Mouse (Mus musculus) gastrocnemius, adult 18-20 months (tissue): Measurements from ENCODE around the gene Ccr9. TPM values are rescaled to one million over a fixed set of nuclear protein-coding genes. Genes with fewer than 3 reads are reported as not detected.

Experiments used
- DNase-seq: peaks from one replicate; pipeline ENCODE4 v3.0.0; 2021; ENCODE audit warnings: low spot score
- total RNA-seq, 2 experiments: library from RNA; stranded (reverse); gene quantifications; 2 replicates each; pipeline ENCODE4 v1.2.3; 2021

The Ccr9 gene
- total RNA-seq, 2 experiments from 2014 or later = not detected

DNA sequence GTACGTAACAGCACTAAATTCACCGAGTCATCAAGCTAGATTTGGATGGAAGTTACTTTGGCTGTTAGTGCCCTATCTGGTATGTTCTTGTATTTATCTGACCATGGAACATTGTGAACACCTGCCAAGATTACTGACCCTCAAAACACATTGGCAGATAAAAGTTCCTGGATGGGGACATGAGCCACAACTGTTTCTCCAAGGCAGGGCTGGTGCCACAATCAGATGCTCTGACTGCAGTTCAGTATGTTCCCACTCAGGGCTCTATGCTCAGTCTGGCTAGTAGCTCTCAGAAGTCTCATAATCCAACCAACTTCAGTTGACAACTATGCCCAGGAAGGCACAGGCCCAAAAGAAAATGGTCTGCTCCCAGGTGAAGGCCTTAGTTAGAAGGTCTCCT is 124.2 kb downstream of the Ccr9 start:
- no peak for DNase-seq

DNA sequence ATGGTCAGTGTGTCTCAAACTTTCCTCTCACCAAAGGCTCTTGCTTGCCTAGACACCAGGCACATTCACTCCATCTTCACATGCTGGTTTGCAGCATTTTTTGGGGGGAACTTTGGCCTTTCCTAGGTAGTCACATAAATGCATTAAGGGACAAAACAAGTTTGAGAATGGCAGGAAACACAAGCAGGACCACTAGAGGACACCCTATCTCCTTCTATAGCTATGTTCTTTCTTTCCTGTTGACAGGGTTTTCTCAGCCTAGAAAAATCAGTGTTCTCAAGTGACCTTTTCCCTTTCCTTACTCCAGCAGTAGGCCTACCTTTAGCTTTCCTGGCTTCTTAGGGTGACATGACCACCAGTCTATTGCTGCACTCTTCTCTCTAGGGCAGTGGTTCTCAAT is 124.7 kb downstream of the Ccr9 start:
- DNase-seq = no peak

DNA sequence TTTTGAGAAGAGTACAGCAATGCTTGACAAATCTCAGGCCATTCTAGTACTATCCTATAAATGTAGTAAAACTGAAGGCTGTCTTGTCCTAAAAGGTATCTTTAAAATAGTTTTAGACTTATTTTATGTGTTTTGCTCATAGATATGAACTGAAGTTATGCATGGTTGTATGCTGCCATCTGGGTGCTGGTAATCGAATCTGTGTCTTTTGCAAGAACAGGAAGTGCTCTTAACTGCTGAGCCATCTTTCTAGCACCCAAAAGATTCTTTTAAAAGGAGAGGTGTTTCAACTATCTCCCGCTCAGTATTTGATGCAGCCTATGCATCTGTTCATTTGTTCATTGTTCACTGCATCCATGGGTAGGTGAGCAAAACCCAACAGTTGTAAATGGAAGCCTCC is 127.0 kb downstream of the Ccr9 start:
- no peak for DNase-seq

DNA sequence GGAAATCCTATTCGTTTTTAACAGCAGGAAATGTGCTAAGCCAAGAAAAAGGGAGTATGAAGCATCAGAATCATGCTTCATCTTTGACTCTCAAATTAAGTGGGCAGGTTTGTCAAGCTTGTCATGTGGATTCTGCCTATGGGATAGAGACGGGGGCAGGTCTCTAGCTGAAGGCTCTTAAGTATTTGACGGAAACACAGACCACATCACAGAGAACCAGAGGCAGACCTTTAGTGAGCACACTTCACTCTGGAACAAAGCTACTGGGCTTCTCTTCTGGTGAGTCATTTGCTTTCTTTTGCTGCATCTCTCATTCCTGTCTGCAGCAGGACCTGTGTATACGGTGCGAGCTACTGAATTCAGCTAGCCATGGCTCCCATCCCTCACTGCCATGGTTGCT is 128.0 kb downstream of the Ccr9 start, which contains the start of gene Cxcr6:
Gene Cxcr6 (plus strand): TSS at position 209 of the 400 bp plus-strand sequence.
- DNase-seq = no peak

DNA sequence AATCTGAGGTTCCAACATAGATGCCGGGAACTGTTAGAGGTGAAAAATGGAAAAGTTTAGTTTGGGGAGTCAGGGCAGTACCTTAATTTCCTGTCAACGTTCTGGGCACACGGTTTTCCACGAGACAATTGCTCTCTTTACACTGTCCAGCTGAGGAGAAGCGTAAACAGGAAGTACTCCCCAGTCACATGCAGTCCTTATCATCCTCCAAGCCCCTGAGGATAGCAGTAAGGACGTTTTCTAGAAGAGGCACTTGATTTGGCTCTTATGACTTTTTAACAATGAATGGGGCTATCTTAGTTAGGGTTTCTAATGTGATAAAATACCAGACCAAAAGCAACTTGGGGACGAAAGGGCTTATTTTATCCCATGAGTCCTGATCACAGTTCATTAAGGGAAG is 130.3 kb downstream of the Ccr9 start:
- DNase-seq = no peak

DNA sequence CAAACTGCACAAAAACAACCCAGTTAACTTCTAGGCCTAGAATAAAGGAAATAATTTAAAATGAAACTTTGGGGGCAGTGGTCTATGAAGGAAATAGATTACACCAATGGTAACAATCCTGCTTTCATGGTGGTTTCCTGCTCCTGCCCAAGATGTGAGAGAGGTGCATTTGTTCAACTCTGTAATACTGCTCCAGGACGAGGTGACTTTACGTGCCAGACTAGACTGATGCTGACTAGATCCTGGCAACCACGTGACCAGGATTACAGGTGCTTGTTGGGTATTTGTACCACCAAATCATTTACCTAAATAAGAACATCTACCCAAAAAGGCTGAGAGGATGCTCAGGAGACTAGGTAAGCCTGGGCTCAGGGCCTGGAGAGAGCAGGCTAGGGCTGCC is 133.6 kb downstream of the Ccr9 start:
- DNase-seq = no peak

DNA sequence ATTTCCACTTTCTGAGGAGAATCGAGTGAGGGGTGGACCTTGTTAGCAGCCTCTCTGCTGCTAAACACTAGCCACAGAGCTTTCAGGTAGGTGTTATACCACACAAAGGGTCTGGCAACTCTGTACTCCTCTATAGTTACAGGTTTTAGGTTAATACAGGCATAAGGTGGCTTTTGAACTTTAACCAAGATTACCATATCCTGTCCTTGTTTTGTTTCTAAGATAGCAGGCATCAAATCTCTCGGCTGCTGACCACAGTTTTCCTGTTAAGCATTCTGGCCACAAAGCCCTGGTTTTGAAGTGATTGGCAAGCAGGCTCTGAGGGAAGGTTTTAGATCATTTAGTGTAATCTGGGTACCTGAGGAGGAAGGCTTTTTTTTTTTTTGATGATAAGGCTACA is 136.1 kb downstream of the Ccr9 start:
- no peak for DNase-seq

DNA sequence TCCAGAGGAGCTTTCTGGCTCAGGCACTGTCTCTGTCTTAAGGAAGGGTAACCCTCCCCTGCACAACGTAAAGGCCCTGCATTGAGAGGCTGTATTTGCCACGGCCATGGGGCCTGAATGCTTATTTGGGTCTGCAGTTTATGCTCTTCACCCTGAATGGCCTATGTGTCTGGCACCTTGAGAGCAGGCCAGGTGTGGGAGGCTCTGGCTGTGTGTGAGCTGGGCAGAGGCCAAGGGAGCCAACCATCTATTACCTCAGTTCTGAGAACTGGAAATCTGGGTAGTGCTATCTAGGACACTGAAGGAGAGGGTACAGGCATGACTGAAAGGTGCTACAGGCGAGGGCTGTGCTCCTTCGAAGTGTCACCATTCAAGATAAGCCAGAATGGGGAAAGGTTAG is 136.6 kb downstream of the Ccr9 start:
- DNase-seq = no peak

DNA sequence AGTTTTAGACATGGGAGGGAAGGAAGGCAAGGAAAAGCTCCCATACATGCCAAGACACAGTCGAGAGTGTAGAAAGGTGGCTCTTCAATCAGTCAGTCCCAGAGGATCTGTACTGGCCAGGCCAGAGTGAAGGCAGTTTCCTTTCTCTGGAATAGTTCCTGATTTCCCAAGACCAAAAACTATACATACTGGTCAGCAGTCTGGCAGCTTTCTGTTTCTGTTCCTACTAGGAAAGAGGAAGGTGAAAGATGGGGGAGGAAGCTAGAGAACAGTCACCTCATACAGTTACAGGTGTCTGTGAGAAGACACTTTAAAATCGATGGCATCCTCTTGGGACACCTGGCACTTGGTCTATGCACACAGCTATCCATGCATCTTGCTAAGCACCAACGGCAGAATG is 137.2 kb downstream of the Ccr9 start:
- no peak for DNase-seq

DNA sequence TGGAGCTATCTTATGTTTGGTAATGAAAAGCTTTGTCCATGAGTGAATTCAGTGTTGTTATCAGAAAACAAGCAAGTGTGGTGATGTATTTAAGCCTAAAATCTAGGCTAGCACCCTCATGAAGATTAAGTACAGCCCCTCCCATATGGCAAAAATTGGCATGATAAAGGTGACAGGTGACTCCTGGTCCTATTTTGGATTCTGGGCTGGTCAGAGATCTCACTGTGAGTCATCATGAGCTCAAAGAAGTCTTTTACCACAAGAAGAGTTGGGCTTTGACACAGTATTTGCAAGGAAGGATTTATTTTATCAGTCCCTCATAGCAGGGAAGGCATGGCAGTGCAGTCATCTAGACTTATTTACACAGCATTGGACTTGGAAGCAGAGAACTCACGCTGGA is 137.8 kb downstream of the Ccr9 start:
- DNase-seq = no peak

DNA sequence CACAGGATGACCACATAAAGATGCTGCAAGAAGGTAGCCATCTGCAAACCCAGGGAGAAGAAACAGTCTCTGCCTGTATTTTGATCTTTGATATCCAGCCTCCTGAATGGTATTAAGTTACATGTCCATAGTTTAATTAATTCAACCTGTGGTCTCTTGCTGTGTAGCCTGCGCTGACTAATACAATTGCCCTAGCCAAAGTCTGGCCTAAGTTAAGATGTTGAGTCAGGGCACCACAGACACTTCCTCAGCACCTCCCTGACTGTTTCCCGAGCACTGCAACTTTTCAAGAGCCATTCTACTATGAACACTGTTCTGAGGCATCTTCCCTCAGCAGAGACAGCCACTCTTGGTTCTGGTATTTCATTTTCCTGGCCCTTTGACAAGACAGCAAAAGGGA is 140.4 kb downstream of the Ccr9 start:
- no peak for DNase-seq

DNA sequence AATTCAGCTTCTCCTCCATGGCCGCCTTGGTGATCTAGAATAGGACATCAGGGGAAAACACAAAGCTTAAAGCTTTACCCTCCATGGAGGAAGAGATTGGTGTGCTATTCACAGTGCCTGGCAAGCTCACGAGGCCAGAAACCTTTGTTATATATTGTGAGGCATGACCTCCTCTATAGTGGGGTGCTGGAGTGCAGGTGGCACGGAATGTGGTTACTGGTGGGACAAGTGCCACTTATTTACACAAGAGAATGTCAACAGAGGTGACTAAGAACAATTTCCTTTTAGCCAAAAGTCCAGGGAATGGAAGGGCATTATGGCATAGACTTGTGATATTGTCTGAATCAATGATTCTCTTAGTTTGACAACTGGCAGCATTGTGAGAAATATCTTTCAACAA is 148.4 kb downstream of the Ccr9 start:
- no peak for DNase-seq

DNA sequence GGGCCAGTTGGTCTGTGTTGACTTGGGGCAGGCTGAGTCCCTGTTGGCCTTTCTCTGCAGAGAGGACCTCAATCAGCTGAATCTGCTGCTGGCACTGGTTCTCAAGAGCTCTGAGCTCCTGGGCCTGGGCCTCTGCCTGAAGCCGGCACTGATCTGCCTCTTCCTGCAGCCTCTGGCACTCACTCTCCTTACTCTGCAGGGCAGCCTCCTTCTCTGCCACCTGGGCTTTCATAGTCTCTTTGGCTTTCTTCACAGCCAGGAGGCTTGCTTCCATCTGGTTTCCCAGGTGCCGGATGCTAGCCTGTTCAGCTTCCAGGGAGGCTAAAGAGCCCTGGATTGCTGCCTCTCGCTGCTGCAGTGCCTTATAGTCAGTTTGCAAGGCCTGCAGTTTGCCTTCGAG is 150.7 kb downstream of the Ccr9 start:
- DNase-seq = no peak

Other genes starting within 250 kb of the Ccr9 start
- 10 to 100 TPM; 31.3 to 37.1 TPM for gene Limd1, start 199.7 kb upstream of the Ccr9 start, total RNA-seq
- gene Sacm1l, start 148.7 kb upstream of the Ccr9 start, total RNA-seq = 10 to 100 TPM; 18.2 to 22.7 TPM
- gene Slc6a20b, start 45.9 kb upstream of the Ccr9 start, total RNA-seq = not detected
- under 1 TPM in 1 of 2 experiments, not detected in 1; 0.05 TPM for gene Slc6a20a, start 446 bp downstream of the Ccr9 start, total RNA-seq
- gene Lztfl1, start 39.3 kb downstream of the Ccr9 start, total RNA-seq = 10 to 100 TPM; 19.6 to 20.0 TPM
- gene Cxcr6, start 128.0 kb downstream of the Ccr9 start, total RNA-seq = under 1 TPM in 1 of 2 experiments, not detected in 1; 0.12 TPM
- 100 to 1,000 TPM; 179 to 183 TPM for gene Fyco1, start 173.5 kb downstream of the Ccr9 start, total RNA-seq
- gene Xcr1, start 183.6 kb downstream of the Ccr9 start, total RNA-seq = not detected